Mouse (Mus musculus): ENCODE measurements around the gene Gm4353. TPM values are rescaled to one million over a fixed set of nuclear protein-coding genes. Genes with fewer than 3 reads are reported as not detected.
"Not testable (repeated sequence)": the region's sequence is repeated elsewhere in the genome, so short reads cannot be mapped to it uniquely, and the experiment has no call there.

Gm4353 gene
- total RNA-seq (2021), result 1 to 10 TPM; 2.3 to 2.4 TPM

DNA sequence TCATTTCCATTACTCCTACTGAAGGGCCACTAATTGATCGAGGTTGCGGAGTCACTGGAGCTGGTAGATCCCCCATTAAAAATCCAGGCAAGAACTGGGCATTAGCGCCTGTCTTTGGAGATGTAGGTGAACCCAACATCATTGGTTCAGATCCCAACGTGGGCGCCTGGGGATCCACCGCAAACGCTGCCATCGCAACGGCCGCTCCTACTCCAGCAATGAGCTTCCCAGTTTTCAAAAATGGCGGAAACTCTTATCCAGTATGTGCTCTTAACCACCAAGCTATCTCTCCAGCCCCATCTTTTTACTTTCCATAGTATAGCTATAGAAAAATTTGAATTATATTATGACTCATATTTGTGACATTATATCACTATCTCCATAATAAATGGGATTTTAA lies at the start of gene Gm4353:
TSS of gene Gm4353 (minus strand) at position 270 of the 400 bp plus-strand sequence.
- not testable (repeated sequence) for DNase-seq (ENCODE audit: extremely low spot score in 1 of 2, low spot score in 1 of 2)

- DNase-seq (ENCODE audit: extremely low spot score in 1 of 2, low spot score in 1 of 2), result peak; percentile 59 to 83
Observed at GRCm38 (mm10) chr7:116132078-116132477, 47.6 kb upstream of the Gm4353 start.

GRCm38 (mm10) chr7:116131390-116131789 lies 47.0 kb upstream of the Gm4353 start:
- DNase-seq (ENCODE audit: extremely low spot score in 1 of 2, low spot score in 1 of 2), result no peak

DNA sequence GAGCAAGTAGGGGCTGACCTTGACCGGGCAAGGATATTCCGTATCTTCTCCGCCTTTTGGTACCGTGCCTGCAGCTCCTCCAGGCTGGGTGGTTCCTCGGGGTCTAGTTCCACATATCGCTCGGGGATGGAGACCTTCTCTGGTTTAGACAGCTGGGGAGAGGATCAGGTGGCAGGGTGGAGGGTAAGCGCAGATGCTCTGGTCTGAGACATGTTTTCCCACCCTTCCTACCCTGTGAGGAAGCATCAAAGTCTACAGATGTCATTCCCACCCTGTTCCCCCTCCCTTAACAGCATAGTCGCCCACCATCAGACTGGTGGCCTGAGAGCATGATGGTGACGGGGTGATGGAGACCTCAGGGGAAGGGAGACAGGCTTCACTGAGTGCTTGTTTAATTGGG lies 44.9 kb upstream of the Gm4353 start:
- no peak for DNase-seq (ENCODE audit: extremely low spot score in 1 of 2, low spot score in 1 of 2)

GRCm38 (mm10) chr7:116128286-116128685 lies 43.9 kb upstream of the Gm4353 start:
- DNase-seq (ENCODE audit: extremely low spot score in 1 of 2, low spot score in 1 of 2), result no peak

DNA sequence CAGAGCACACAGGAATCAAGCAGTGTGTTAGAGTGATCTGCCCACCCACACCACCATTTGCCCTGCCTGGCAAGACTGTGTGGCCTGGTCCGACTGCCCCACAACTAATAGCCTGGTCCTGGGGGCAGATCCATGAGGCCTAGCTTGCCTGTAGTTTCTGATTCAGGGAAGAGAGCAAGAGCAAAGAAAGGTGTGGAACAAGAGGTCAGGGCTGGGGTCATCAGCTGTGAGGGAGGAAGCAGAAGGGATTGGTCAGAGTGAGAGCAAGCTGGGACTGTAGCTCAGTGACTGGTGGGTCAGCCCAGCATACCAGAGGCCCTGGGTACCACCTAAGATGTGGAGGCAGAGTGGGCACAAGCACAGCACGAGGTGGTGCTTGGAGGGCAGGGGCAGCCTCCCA lies 42.6 kb upstream of the Gm4353 start:
- DNase-seq (ENCODE audit: extremely low spot score in 1 of 2, low spot score in 1 of 2), result no peak

- no peak for DNase-seq (ENCODE audit: extremely low spot score in 1 of 2, low spot score in 1 of 2)
Observed at GRCm38 (mm10) chr7:116125671-116126070, 41.2 kb upstream of the Gm4353 start.

GRCm38 (mm10) chr7:116124057-116124456 lies 39.6 kb upstream of the Gm4353 start:
- DNase-seq (ENCODE audit: extremely low spot score in 1 of 2, low spot score in 1 of 2), result no peak

- no peak for DNase-seq (ENCODE audit: extremely low spot score in 1 of 2, low spot score in 1 of 2)
Observed at GRCm38 (mm10) chr7:116123597-116123985, 39.2 kb upstream of the Gm4353 start.

DNA sequence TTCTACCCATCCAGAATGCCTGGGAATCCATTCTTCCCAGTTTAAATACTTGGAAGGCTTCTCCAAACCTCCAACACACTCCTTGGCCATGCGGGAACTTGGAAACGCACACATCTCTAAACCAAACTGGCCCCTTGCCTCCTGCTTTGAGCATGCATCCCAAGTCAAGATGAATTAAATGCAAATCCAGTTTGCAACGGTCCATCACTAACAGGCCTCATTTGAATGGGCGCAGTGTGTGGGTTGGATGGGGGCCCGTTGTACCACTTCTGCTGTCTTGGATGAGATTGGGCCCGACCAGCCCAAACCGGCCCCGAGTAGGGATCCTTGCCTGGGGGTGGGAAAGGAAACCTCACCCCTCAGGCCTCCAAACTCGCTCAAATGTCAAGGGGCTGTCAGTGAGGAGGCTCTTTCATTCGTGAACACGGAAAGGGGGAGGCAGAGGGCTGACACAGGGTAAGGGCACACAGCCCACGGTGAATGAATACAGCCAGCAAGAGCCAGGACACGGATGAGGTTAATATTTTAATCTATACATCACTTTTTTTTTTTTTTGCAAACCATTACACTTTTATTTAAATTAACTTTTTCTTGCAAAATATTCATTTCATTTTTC lies 38.7 kb upstream of the Gm4353 start:
- DNase-seq (ENCODE audit: extremely low spot score in 1 of 2, low spot score in 1 of 2), result peak in 1 of 2 experiments; percentile 11

- DNase-seq (ENCODE audit: extremely low spot score in 1 of 2, low spot score in 1 of 2), result no peak
Observed at GRCm38 (mm10) chr7:116121202-116121601, 36.8 kb upstream of the Gm4353 start.

- DNase-seq (ENCODE audit: extremely low spot score in 1 of 2, low spot score in 1 of 2), result no peak
Observed at GRCm38 (mm10) chr7:116120737-116121136, 36.3 kb upstream of the Gm4353 start.

DNA sequence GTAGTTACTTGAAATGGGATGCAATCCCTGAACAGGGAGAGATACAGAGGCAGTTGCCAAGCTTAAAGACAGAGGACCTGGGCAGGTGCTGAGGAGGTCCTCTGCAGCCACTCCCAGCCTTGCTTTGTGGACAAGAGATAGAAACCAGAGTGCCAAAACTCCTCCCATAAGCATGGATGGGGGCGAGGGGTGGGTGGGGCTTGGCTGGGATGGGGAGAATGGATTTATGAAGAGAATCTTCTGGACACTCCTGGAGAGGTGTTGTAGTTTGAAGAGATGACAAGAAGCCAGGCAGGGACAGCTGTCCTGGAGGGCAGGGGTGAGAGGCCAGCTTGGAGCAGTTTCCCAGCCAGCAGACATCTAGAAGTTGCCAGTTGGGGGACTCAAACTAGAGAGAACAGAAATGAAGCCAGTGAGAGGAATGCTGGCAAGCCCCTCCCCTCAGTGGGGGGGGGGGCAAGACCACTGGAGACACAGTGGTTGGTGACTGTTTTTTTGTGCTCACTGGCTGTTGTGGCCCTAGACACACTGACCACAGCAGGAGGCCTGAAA lies 34.9 kb upstream of the Gm4353 start:
- DNase-seq (ENCODE audit: extremely low spot score in 1 of 2, low spot score in 1 of 2), result no peak

DNA sequence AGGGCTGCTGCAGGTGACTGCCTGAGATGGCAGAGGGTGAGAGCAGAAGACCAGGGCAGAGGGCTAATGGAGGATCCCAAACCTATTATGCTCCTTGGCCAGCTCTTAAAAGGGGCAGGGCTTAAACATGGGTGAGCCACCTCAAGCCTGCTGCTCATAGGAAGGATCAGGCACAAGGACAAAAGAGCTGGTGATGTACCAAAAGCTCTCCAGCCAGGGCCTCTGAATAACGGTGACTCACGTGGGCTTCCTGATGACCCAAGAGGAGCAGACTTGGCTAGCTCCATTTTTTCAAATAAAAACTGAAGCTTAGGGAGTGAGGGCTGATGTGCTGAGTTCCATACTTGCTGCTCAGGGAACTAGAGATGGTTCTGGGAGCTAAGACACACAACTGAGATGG lies 31.6 kb upstream of the Gm4353 start:
- DNase-seq (ENCODE audit: extremely low spot score in 1 of 2, low spot score in 1 of 2), result no peak

DNA sequence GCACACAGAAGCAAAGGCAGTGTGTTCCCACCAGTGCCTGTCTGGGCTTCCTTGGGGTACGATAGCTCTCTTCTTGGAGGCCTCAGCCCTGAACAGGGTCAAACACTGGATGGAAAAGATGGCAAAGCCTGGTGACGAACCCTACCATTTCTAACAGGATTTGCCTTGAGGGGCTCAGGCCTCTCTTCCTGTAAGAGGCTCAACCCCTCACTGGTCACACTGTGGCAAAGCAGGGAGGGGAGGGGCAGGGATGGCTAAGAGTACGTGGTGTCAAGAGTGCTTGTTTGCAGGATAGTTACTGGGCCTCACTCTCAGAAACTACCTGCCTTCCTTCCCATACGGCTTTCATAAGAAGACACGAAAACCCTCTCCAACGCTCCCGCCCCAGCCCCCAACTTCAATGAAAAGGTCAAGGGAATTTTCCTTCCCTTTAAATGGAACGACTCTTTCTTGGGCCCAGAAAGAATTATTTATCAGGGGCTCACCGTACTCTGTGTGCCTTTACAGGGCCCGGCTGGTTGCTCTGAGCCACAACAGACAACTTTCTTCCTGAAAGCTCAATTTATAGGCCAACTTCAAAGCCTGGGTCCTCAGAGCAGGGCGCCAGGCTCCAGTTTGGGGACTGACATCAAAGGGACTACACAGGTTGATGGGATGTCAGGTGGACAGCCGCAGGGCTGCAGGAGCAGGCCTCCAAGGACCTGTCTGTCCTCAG lies 30.9 kb upstream of the Gm4353 start:
- no peak for DNase-seq (ENCODE audit: extremely low spot score in 1 of 2, low spot score in 1 of 2)

- DNase-seq (ENCODE audit: extremely low spot score in 1 of 2, low spot score in 1 of 2), result no peak
Observed at GRCm38 (mm10) chr7:116111546-116111945, 27.1 kb upstream of the Gm4353 start.

- DNase-seq (ENCODE audit: extremely low spot score in 1 of 2, low spot score in 1 of 2), result no peak
Observed at GRCm38 (mm10) chr7:116110661-116111060, 26.2 kb upstream of the Gm4353 start.

GRCm38 (mm10) chr7:116103091-116103490 lies 18.7 kb upstream of the Gm4353 start:
- DNase-seq (ENCODE audit: extremely low spot score in 1 of 2, low spot score in 1 of 2), result no peak

GRCm38 (mm10) chr7:116099952-116100528 lies 15.6 kb upstream of the Gm4353 start:
- DNase-seq (ENCODE audit: extremely low spot score in 1 of 2, low spot score in 1 of 2), result no peak

DNA sequence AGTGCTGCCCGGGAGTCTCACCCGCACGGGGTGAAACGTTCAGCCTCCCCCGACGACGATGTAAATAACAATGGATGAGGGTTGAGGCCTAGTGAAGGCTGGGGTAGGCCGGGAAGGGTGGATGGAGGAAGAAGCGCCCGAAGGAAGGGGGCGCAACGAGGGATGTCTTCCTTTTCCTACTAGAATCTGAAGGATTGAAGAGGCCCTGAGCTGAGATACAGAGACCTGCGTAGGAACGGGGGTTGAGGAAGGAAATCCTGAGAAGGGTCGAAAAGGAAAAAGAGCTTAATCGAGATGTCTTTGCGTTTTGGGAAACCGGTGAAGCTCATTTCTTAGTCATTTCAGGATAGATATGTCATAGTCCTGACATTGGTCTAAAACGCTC lies 9.0 kb upstream of the Gm4353 start:
- no peak for DNase-seq (ENCODE audit: extremely low spot score in 1 of 2, low spot score in 1 of 2)

- peak; percentile 86 to 88 for DNase-seq (ENCODE audit: extremely low spot score in 1 of 2, low spot score in 1 of 2)
Observed at GRCm38 (mm10) chr7:116092710-116093465, 8.5 kb upstream of the Gm4353 start.
